ENCODE assay signal across 8 mouse cellular contexts in the genomic region with DNA sequence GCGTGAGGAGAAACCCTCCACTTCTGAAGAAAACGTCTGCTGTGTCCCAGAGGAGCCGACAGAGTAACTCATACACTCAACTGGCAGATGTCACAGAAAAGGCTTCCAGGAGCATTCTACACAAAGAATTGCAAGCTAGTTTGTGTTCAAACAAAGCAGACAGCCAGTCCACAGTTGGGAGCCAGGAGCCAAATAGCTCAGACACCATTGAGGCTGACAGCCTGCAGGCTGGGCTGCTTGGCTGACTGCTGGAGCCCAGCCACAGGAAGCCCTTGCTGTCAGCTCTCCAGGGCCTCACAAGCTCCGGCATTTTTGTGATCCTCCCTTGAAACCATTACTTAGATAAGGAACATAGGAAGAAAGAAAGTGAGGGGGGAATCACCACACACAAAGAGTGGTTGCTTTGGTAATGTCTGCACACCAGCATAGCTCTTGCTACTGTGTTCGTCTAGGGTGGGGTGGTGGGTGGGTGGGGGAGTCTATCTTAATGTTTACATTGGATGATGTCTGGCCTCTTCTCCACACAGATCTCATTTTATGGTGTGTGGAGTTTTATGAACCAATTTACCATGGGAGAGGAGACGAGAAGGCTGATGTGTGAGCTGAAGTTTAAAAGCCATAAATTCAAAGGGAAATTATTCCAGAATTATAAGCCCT.
A peak's percentile ranks its signal among the peaks of the same experiment; 100 is the strongest.
DNase-seq lines count a peak whose midpoint lies in the region; ATAC-seq and TF ChIP-seq lines count a peak whose summit lies in the region.

No protein-coding gene starts in this region.

- H3K4me3 ChIP-seq in limb, embryonic 13.5 days: no peak overlapping the region
- no peak overlapping the region for H3K4me3 ChIP-seq in limb, embryonic 10.5 days
- no peak overlapping the region for H3K4me3 ChIP-seq in stomach, postnatal 0 days (ENCODE audit: low read depth, low read length)

- no peaks in the 10 kb centered on the region for H3K9me3 ChIP-seq in limb, embryonic 13.5 days
- no peaks in the 10 kb centered on the region for H3K9me3 ChIP-seq in limb, embryonic 10.5 days (replicated peaks)
- no peaks in the 10 kb centered on the region for H3K9me3 ChIP-seq in stomach, postnatal 0 days (ENCODE audit: control insufficient read depth, low read length)

- TF ChIP-seq EP300 in stomach, postnatal 0 days (optimal IDR thresholded peaks at IDR 0.05): no peak

- H3K36me3 ChIP-seq in limb, embryonic 13.5 days: no peaks in the 10 kb centered on the region
- H3K36me3 ChIP-seq in limb, embryonic 10.5 days: no peaks in the 10 kb centered on the region
- no peaks in the 10 kb centered on the region for H3K36me3 ChIP-seq in stomach, postnatal 0 days (ENCODE audit: control insufficient read depth, insufficient read depth, low read length)

- 0 out of 2 replicates have a peak overlapping the region, but pooled peaks have one; percentile 11 for H3K4me2 ChIP-seq in limb, embryonic 13.5 days (replicated peaks)
- H3K4me2 ChIP-seq in stomach, postnatal 0 days (replicated peaks; ENCODE audit: low read depth): no peak overlapping the region

- no peaks in the 10 kb centered on the region for H3K27me3 ChIP-seq in limb, embryonic 13.5 days
- H3K27me3 ChIP-seq in limb, embryonic 10.5 days (ENCODE audit: low read depth, poor library complexity, severe bottlenecking): no peaks in the 10 kb centered on the region
- no peaks in the 10 kb centered on the region for H3K27me3 ChIP-seq in stomach, postnatal 0 days (ENCODE audit: control insufficient read depth, insufficient read depth, low read length)

- peak; percentile 54; the same call in 1 of the 2 replicates for ATAC-seq in limb, embryonic 13.5 days (ENCODE audit: low FRiP score, low read depth)
- ATAC-seq in stomach, postnatal 0 days (ENCODE audit: low FRiP score, low TSS enrichment): no peak

- no peak overlapping the region for H3K9ac ChIP-seq in limb, embryonic 13.5 days
- no peak overlapping the region for H3K9ac ChIP-seq in stomach, postnatal 0 days (ENCODE audit: low read length)

- no peak overlapping the region; the same call in 1 of the 2 replicates for H3K27ac ChIP-seq in limb, embryonic 13.5 days
- no peak overlapping the region for H3K27ac ChIP-seq in limb, embryonic 10.5 days
- H3K27ac ChIP-seq in stomach, postnatal 0 days (replicated peaks): no peak overlapping the region

- TF ChIP-seq CTCF in stomach, postnatal 0 days (IDR thresholded peaks at IDR 0.05; ENCODE audit: low read depth): no peak

- peaks cover 20% of the 10 kb centered on the region; the same call in 1 of the 2 replicates for H3K4me1 ChIP-seq in limb, embryonic 13.5 days
- H3K4me1 ChIP-seq in limb, embryonic 10.5 days: peaks cover 4% of the 10 kb centered on the region
- H3K4me1 ChIP-seq in stomach, postnatal 0 days (replicated peaks; ENCODE audit: control insufficient read depth, insufficient read depth): no peaks in the 10 kb centered on the region

- DNase-seq in adrenal gland, adult 2 months: peak; percentile 2
- no peak for DNase-seq in adrenal gland, adult 8-10 months
- no peak for DNase-seq in limb, embryonic 10.5 days (ENCODE audit: low spot score)
- peak; percentile 60 for DNase-seq in heart, postnatal 4 days
- DNase-seq in lung, postnatal 36 days: peak; percentile 15
- DNase-seq in stomach, postnatal 0 days (ENCODE audit: low spot score): peak; percentile 16
- DNase-seq in frontal cortex, postnatal 14 days (ENCODE audit: low spot score in 2 of 2): no peak

- 24% methylated on average over 6 of the region's 6 CpGs for WGBS in limb, embryonic 13.5 days
- 50% methylated on average over 6 of the region's 6 CpGs for WGBS in limb, embryonic 10.5 days
- 16% methylated on average over 6 of the region's 6 CpGs for WGBS in stomach, postnatal 0 days

Comparison
In these comparisons a context has a peak if more than half of its experiments do, and no peak if none do; other contexts are left out.
1. DNase-seq: peak in adrenal gland, adult 2 months (single experiment), heart, postnatal 4 days (single experiment), lung, postnatal 36 days (single experiment) and stomach, postnatal 0 days (single experiment); none in adrenal gland, adult 8-10 months (single experiment), limb, embryonic 10.5 days (single experiment) and frontal cortex, postnatal 14 days (0 of 2).